Mouse (Mus musculus): ENCODE data around the gene Prss53. TPM values are rescaled to one million over a fixed set of nuclear protein-coding genes. Genes with fewer than 3 reads are reported as not detected.

Prss53 gene
- total RNA-seq, 2 experiments from 2014 or later = 0.49 to 0.73 TPM

GRCm38 (mm10) chr7:127885951-127886350 lies 4.8 kb downstream of the Prss53 start:
- DNase-seq (ENCODE audit: extremely low spot score in 1 of 2, low spot score in 2 of 2) = peak in 1 of 2 experiments; percentile 58
- intact Hi-C loops (cut with DNase I) = no loop called here

- intact Hi-C loops (cut with DNase I) = no loop called here
- DNase-seq (ENCODE audit: extremely low spot score in 1 of 2, low spot score in 2 of 2) = no peak
Measured at GRCm38 (mm10) chr7:127880431-127880830, 10.3 kb downstream of the Prss53 start.

GRCm38 (mm10) chr7:127879301-127879700 lies 11.5 kb downstream of the Prss53 start:
- intact Hi-C loops (cut with DNase I) = no loop called here
- no peak for DNase-seq (ENCODE audit: extremely low spot score in 1 of 2, low spot score in 2 of 2)

GRCm38 (mm10) chr7:127876467-127877348 lies 14.1 kb downstream of the Prss53 start, which contains the start of gene Zfp668:
Gene Zfp668 (minus strand): TSS chr7:127876828.
- peak; percentile 89 to 94 for DNase-seq (ENCODE audit: extremely low spot score in 1 of 2, low spot score in 2 of 2)
- intact Hi-C loops (cut with DNase I) = no loop called here

GRCm38 (mm10) chr7:127876041-127876466 lies 14.7 kb downstream of the Prss53 start, which contains the start of gene Zfp646:
Gene Zfp646 (plus strand): TSS chr7:127876221.
- peak; percentile 54 to 84 for DNase-seq (ENCODE audit: extremely low spot score in 1 of 2, low spot score in 2 of 2)

GRCm38 (mm10) chr7:127875627-127876001 lies 15.2 kb downstream of the Prss53 start:
- DNase-seq (ENCODE audit: extremely low spot score in 1 of 2, low spot score in 2 of 2) = peak; percentile 93 to 96
- intact Hi-C loops (cut with DNase I) = no loop called here

More at GRCm38 (mm10) chr7:127876041-127876466, 14.7 kb downstream of the Prss53 start, which contains the start of gene Zfp646:
- intact Hi-C loops (cut with DNase I) = no loop called here

- intact Hi-C loops (cut with DNase I) = no loop called here
- DNase-seq (ENCODE audit: extremely low spot score in 1 of 2, low spot score in 2 of 2) = peak; percentile 24 to 55
Measured at GRCm38 (mm10) chr7:127874812-127875626, 15.8 kb downstream of the Prss53 start.

- intact Hi-C loops (cut with DNase I) = no loop called here
- no peak for DNase-seq (ENCODE audit: extremely low spot score in 1 of 2, low spot score in 2 of 2)
Measured at GRCm38 (mm10) chr7:127870136-127870821, 20.5 kb downstream of the Prss53 start.

GRCm38 (mm10) chr7:127869149-127869810 lies 21.5 kb downstream of the Prss53 start:
- peak; percentile 33 to 76 for DNase-seq (ENCODE audit: extremely low spot score in 1 of 2, low spot score in 2 of 2)
- intact Hi-C loops (cut with DNase I) = no loop called here

- no peak for DNase-seq (ENCODE audit: extremely low spot score in 1 of 2, low spot score in 2 of 2)
- intact Hi-C loops (cut with DNase I) = no loop called here
Measured at GRCm38 (mm10) chr7:127867641-127868040, 23.1 kb downstream of the Prss53 start.

- intact Hi-C loops (cut with DNase I) = no loop called here
- peak in 1 of 2 experiments; percentile 22 for DNase-seq (ENCODE audit: extremely low spot score in 1 of 2, low spot score in 2 of 2)
Measured at GRCm38 (mm10) chr7:127866434-127866833, 24.3 kb downstream of the Prss53 start.

- intact Hi-C loops (cut with DNase I) = no loop called here
- no peak for DNase-seq (ENCODE audit: extremely low spot score in 1 of 2, low spot score in 2 of 2)
Measured at GRCm38 (mm10) chr7:127858258-127858657, 32.5 kb downstream of the Prss53 start.

- intact Hi-C loops (cut with DNase I) = no loop called here
- DNase-seq (ENCODE audit: extremely low spot score in 1 of 2, low spot score in 2 of 2) = no peak
Measured at GRCm38 (mm10) chr7:127850906-127851305, 39.9 kb downstream of the Prss53 start.

GRCm38 (mm10) chr7:127849973-127850875 lies 40.5 kb downstream of the Prss53 start:
- DNase-seq (ENCODE audit: extremely low spot score in 1 of 2, low spot score in 2 of 2) = no peak
- intact Hi-C loops (cut with DNase I) = no loop called here

GRCm38 (mm10) chr7:127842001-127842718 lies 48.6 kb downstream of the Prss53 start:
- intact Hi-C loops (cut with DNase I) = no loop called here
- peak; percentile 53 to 90 for DNase-seq (ENCODE audit: extremely low spot score in 1 of 2, low spot score in 2 of 2)

- intact Hi-C loops (cut with DNase I) = no loop called here
- DNase-seq (ENCODE audit: extremely low spot score in 1 of 2, low spot score in 2 of 2) = peak; percentile 96 to 98
Measured at GRCm38 (mm10) chr7:127841340-127842000, 49.3 kb downstream of the Prss53 start.

All from left cerebral cortex, postnatal 10 days (tissue).